Mouse (Mus musculus): ENCODE data around the gene Defa20.
"Not testable (repeated sequence)": the region's sequence is repeated elsewhere in the genome, so short reads cannot be mapped to it uniquely, and the experiment has no call there.

Gene Defa20

GRCm38 (mm10) chr8:21508958-21509357 is at the start of gene Defa20:
Gene Defa20, plus strand, starts transcription at chr8:21509258.
- TF ChIP-seq GATA4 (IDR thresholded peaks at IDR 0.05; ENCODE audit: insufficient replicate concordance, low read length), result not testable (repeated sequence)

GRCm38 (mm10) chr8:21528732-21529131 is 19.7 kb downstream of the Defa20 start, which contains the start of gene Defa32:
Gene Defa32, plus strand, starts transcription at chr8:21529032.
- TF ChIP-seq GATA4 (IDR thresholded peaks at IDR 0.05; ENCODE audit: insufficient replicate concordance, low read length), result not testable (repeated sequence)

All from liver, adult (tissue).